Mouse (Mus musculus) stomach, postnatal 0 days (tissue): Measurements from ENCODE around the gene Gramd1a. TPM values are rescaled to one million over a fixed set of nuclear protein-coding genes. Genes with fewer than 3 reads are reported as not detected.

Experiments used
- ATAC-seq: fragments of 200-750 bp; cut with Nextera tagmentation; 2 replicates; pipeline ENCODE4 v1.8.0; 2017; ENCODE audit not compliant: low FRiP score, low TSS enrichment
- DNase-seq: peaks from one replicate; pipeline ENCODE4 v3.0.0-alpha.2; 2016; ENCODE audit warnings: low spot score
- H3K27ac ChIP-seq: fragments of 300-500 bp; sonication (generic); replicated peaks from 2 replicates; pipeline ENCODE4 v1.5.1; 2014; ENCODE audit warnings: mild to moderate bottlenecking, control low read depth
- H3K27me3 ChIP-seq: fragments of 300-500 bp; sonication (generic); 2 replicates; pipeline ENCODE4 v1.6.1; 2014; ENCODE audit warnings: low read length; ENCODE audit not compliant: control insufficient read depth, insufficient read depth
- H3K36me3 ChIP-seq: fragments of 300-500 bp; sonication (generic); 2 replicates; pipeline ENCODE4 v1.6.1; 2014; ENCODE audit warnings: low read length, mixed read lengths; ENCODE audit not compliant: control insufficient read depth, insufficient read depth
- H3K4me1 ChIP-seq: fragments of 300-500 bp; sonication (generic); replicated peaks from 2 replicates; pipeline ENCODE4 v1.6.1; 2014; ENCODE audit warnings: antibody characterized with exemption; ENCODE audit not compliant: control insufficient read depth, insufficient read depth
- H3K4me2 ChIP-seq: fragments of 300-500 bp; sonication (generic); replicated peaks from 2 replicates; pipeline ENCODE4 v1.6.1; 2014; ENCODE audit warnings: low read depth, mild to moderate bottlenecking, control low read depth, moderate library complexity
- H3K4me3 ChIP-seq: fragments of 300-500 bp; sonication (generic); 2 replicates; pipeline ENCODE4 v1.5.1; 2014; ENCODE audit warnings: low read depth, low read length, control low read depth
- H3K9ac ChIP-seq: fragments of 300-500 bp; sonication (generic); 2 replicates; pipeline ENCODE4 v1.6.1; 2014; ENCODE audit warnings: mild to moderate bottlenecking, low read length, control low read depth, mixed read lengths
- H3K9me3 ChIP-seq: fragments of 300-500 bp; sonication (generic); 2 replicates; pipeline ENCODE4 v1.6.1; 2016; ENCODE audit warnings: low read length; ENCODE audit not compliant: control insufficient read depth
- CTCF ChIP-seq: IDR thresholded peaks from 2 replicates; pipeline ENCODE4 v1.5.1; 2016; ENCODE audit warnings: antibody characterized with exemption, low read depth, mild to moderate bottlenecking, moderate library complexity
- EP300 ChIP-seq: optimal IDR thresholded peaks from 2 replicates; pipeline ENCODE3; 2016; ENCODE audit warnings: antibody characterized with exemption
- WGBS: fragments of 180-500 bp; shearing (Covaris S2); extraction: QIAGEN DNeasy Blood & Tissue Kit; methylation state at CpG from one replicate; pipeline ENCODE4 v1.1.7; 2014; 5-methylcytosine and 5-hydroxymethylcytosine counted together
- polyA plus RNA-seq: library from polyadenylated mRNA; unstranded; fragments of >200 nt; fragmentation: Nextera tagmentation; extraction: Ambion mirVana; gene quantifications from 2 replicates; pipeline ENCODE4 v1.2.1, GENCODE M21; 2015

Gene Gramd1a
- polyA plus RNA-seq, 1 experiment from 2014 or later: 14.4 TPM

GRCm38 (mm10) chr7:31140941-31141340 lies 14.8 kb downstream of the Gramd1a start:
- Histone ChIP-seq H3K4me2 (no peak overlapping the region), H3K27ac (no peak overlapping the region), H3K9ac (no peak overlapping the region), H3K9me3 (no peaks in the 10 kb centered on the region), H3K4me3 (no peak overlapping the region), H3K27me3 (no peaks in the 10 kb centered on the region), H3K36me3 (peaks cover 51% of the 10 kb centered on the region), H3K4me1 (no peaks in the 10 kb centered on the region)
- TF ChIP-seq EP300 (no peak), CTCF (no peak)
- no peak for DNase-seq
- WGBS: 89% methylated on average over 10 of the region's 10 CpGs
- ATAC-seq: no peak

GRCm38 (mm10) chr7:31140302-31140701 lies 15.4 kb downstream of the Gramd1a start:
- no peak overlapping the region for H3K9ac ChIP-seq
- WGBS: 79% methylated on average over 4 of the region's 4 CpGs
- TF ChIP-seq EP300 (no peak), CTCF (no peak)
- no peaks in the 10 kb centered on the region for H3K9me3 ChIP-seq
- H3K27me3 ChIP-seq: no peaks in the 10 kb centered on the region
- H3K4me2 ChIP-seq: no peak overlapping the region
- no peak for ATAC-seq
- no peak for DNase-seq
- H3K4me3 ChIP-seq: no peak overlapping the region
- no peak overlapping the region for H3K27ac ChIP-seq
- H3K4me1 ChIP-seq: no peaks in the 10 kb centered on the region
- H3K36me3 ChIP-seq: peaks cover 58% of the 10 kb centered on the region

- peak; percentile 53 for ATAC-seq
- H3K36me3 ChIP-seq: peaks cover 59% of the 10 kb centered on the region
- H3K4me2 ChIP-seq: no peak overlapping the region
- H3K27me3 ChIP-seq: no peaks in the 10 kb centered on the region
- H3K4me3 ChIP-seq: no peak overlapping the region
- no peak overlapping the region for H3K27ac ChIP-seq
- no peaks in the 10 kb centered on the region for H3K9me3 ChIP-seq
- peak; percentile 71 for DNase-seq
- no peaks in the 10 kb centered on the region for H3K4me1 ChIP-seq
- no peak for TF ChIP-seq EP300
- peak; percentile 86 for TF ChIP-seq CTCF
- no peak overlapping the region for H3K9ac ChIP-seq
- 53% methylated on average over 5 of the region's 5 CpGs for WGBS
Measured at GRCm38 (mm10) chr7:31139765-31140164, 15.9 kb downstream of the Gramd1a start.

- ATAC-seq: no peak
- WGBS: 97% methylated on average over 10 of the region's 10 CpGs
Measured at GRCm38 (mm10) chr7:31135717-31136116, 20.0 kb downstream of the Gramd1a start.

GRCm38 (mm10) chr7:31131866-31132265 lies 23.8 kb downstream of the Gramd1a start:
- DNase-seq (no peak), ATAC-seq (no peak)
- Histone ChIP-seq H3K27me3 (no peaks in the 10 kb centered on the region), H3K9ac (no peak overlapping the region), H3K4me3 (no peak overlapping the region), H3K9me3 (no peaks in the 10 kb centered on the region), H3K27ac (no peak overlapping the region), H3K4me1 (no peaks in the 10 kb centered on the region), H3K4me2 (no peak overlapping the region), H3K36me3 (peaks cover 35% of the 10 kb centered on the region)
- 80% methylated on average over 4 of the region's 4 CpGs for WGBS
- no peak for TF ChIP-seq CTCF
- TF ChIP-seq EP300: no peak

More at GRCm38 (mm10) chr7:31135717-31136116, 20.0 kb downstream of the Gramd1a start:
- DNase-seq: no peak
- Histone ChIP-seq H3K4me2 (no peak overlapping the region), H3K9me3 (no peaks in the 10 kb centered on the region), H3K36me3 (peaks cover 48% of the 10 kb centered on the region), H3K4me1 (no peaks in the 10 kb centered on the region), H3K27me3 (no peaks in the 10 kb centered on the region), H3K9ac (no peak overlapping the region), H3K27ac (no peak overlapping the region), H3K4me3 (no peak overlapping the region)
- TF ChIP-seq CTCF (no peak), EP300 (no peak)

- no peaks in the 10 kb centered on the region for H3K27me3 ChIP-seq
- no peaks in the 10 kb centered on the region for H3K9me3 ChIP-seq
- no peak overlapping the region for H3K27ac ChIP-seq
- WGBS: 36% methylated on average over 4 of the region's 4 CpGs
- H3K36me3 ChIP-seq: peaks cover 30% of the 10 kb centered on the region
- TF ChIP-seq CTCF (peak; percentile 89), EP300 (no peak)
- H3K4me2 ChIP-seq: no peak overlapping the region
- ATAC-seq (peak; percentile 40; the same call in 1 of the 2 replicates), DNase-seq (peak; percentile 42)
- H3K4me1 ChIP-seq: no peaks in the 10 kb centered on the region
- no peak overlapping the region for H3K4me3 ChIP-seq
- no peak overlapping the region for H3K9ac ChIP-seq
Measured at GRCm38 (mm10) chr7:31130841-31131240, 24.9 kb downstream of the Gramd1a start.
